17 mouse cellular contexts compared by ENCODE assay signal in genomic region chr12:85955062-85955461, GRCm38 (mm10).
"Had no signal": no experiment of that assay in that cellular context is flagged by ENCODE, and none has a peak within 500 bp of the region (broad histone marks: within the 10 kb centered on the region; RNA-seq: fewer than 3 reads in every experiment).

No protein-coding gene starts in this region.

- H3K4me3 ChIP-seq: kidney, embryonic 15.5 days; liver, embryonic 15.5 days; megakaryocyte, embryonic 14.5 days; midbrain, embryonic 12.5 days; neural tube, embryonic 13.5 days had no signal

- H3K4me2 ChIP-seq: kidney, embryonic 15.5 days; liver, embryonic 11.5 days; liver, embryonic 15.5 days; midbrain, embryonic 12.5 days; neural tube, embryonic 13.5 days had no signal

- H3K4me1 ChIP-seq: liver, embryonic 15.5 days; midbrain, embryonic 12.5 days had no signal

- H3K27ac ChIP-seq: kidney, embryonic 15.5 days; liver, embryonic 15.5 days; macrophage; midbrain, embryonic 12.5 days; neural tube, embryonic 13.5 days had no signal

- DNase-seq: kidney, adult 11 months; kidney, postnatal 25 days; layer of hippocampus, adult 9-11 months; lung, postnatal 10 days; retina, postnatal 1 day; right cerebral cortex, postnatal 4 days; spleen, adult 18-20 months; thymus, adult 2 months; thymus, postnatal 25 days had no signal

- H3K9ac ChIP-seq: kidney, embryonic 15.5 days; liver, embryonic 15.5 days; midbrain, embryonic 12.5 days; neural tube, embryonic 13.5 days had no signal

- ATAC-seq: midbrain, embryonic 16.5 days had no signal

- H3K9me3 ChIP-seq: kidney, embryonic 15.5 days; liver, embryonic 15.5 days; megakaryocyte, embryonic 14.5 days; midbrain, embryonic 12.5 days; neural tube, embryonic 13.5 days had no signal

- H3K27me3 ChIP-seq: kidney, embryonic 15.5 days; liver, embryonic 15.5 days; megakaryocyte, embryonic 14.5 days; midbrain, embryonic 12.5 days; neural tube, embryonic 13.5 days had no signal
